Mouse (Mus musculus) cerebellum, adult 18-20 months (tissue): ENCODE measurements around the gene Dnajc4.

Experiments
- DNase-seq, 2 experiments: peaks; one replicate each; pipeline ENCODE4 v3.0.0; 2021

Gene Dnajc4

GRCm38 (mm10) chr19:6974211-6975205, 17.9 kb downstream of the Dnajc4 start, which contains the start of gene Ppp1r14b:
Gene Ppp1r14b, plus strand, starts transcription at chr19:6974968.
- peak; percentile 58 to 61 for DNase-seq

GRCm38 (mm10) chr19:6973581-6974190, 18.7 kb downstream of the Dnajc4 start:
- DNase-seq, result no peak

- DNase-seq, result no peak
These were observed 20.0 kb downstream of the Dnajc4 start for GRCm38 (mm10) chr19:6972247-6972917.

- no peak for DNase-seq
These were observed 20.7 kb downstream of the Dnajc4 start for GRCm38 (mm10) chr19:6971644-6972043.

GRCm38 (mm10) chr19:6970460-6971085, 21.8 kb downstream of the Dnajc4 start:
- no peak for DNase-seq

- peak in 1 of 2 experiments; percentile 47 for DNase-seq
These were observed 22.5 kb downstream of the Dnajc4 start for GRCm38 (mm10) chr19:6969665-6970381.

GRCm38 (mm10) chr19:6969291-6969664, 23.1 kb downstream of the Dnajc4 start:
- DNase-seq, result no peak

- no peak for DNase-seq
These were observed 23.7 kb downstream of the Dnajc4 start for GRCm38 (mm10) chr19:6968491-6969271.

GRCm38 (mm10) chr19:6956461-6956860, 35.9 kb downstream of the Dnajc4 start:
- no peak for DNase-seq

GRCm38 (mm10) chr19:6955424-6955823, 36.9 kb downstream of the Dnajc4 start:
- DNase-seq, result no peak

GRCm38 (mm10) chr19:6954046-6954445, 38.3 kb downstream of the Dnajc4 start:
- peak in 1 of 2 experiments; percentile 46 for DNase-seq

GRCm38 (mm10) chr19:6952712-6953037, 39.7 kb downstream of the Dnajc4 start:
- DNase-seq, result peak in 1 of 2 experiments; percentile 27

- peak; percentile 78 for DNase-seq
These were observed 40.2 kb downstream of the Dnajc4 start for GRCm38 (mm10) chr19:6951994-6952711.

- DNase-seq, result peak; percentile 91 to 96
These were observed 40.9 kb downstream of the Dnajc4 start for GRCm38 (mm10) chr19:6951381-6951968.

GRCm38 (mm10) chr19:6950613-6951153, 41.7 kb downstream of the Dnajc4 start:
- peak; percentile 65 to 66 for DNase-seq

GRCm38 (mm10) chr19:6949951-6950350, 42.4 kb downstream of the Dnajc4 start:
- no peak for DNase-seq

GRCm38 (mm10) chr19:6949532-6949931, 42.8 kb downstream of the Dnajc4 start:
- no peak for DNase-seq

GRCm38 (mm10) chr19:6948186-6948585, 44.2 kb downstream of the Dnajc4 start:
- peak; percentile 73 to 81 for DNase-seq

GRCm38 (mm10) chr19:6947742-6948141, 44.6 kb downstream of the Dnajc4 start:
- DNase-seq, result no peak

- no peak for DNase-seq
These were observed 48.7 kb downstream of the Dnajc4 start for GRCm38 (mm10) chr19:6943709-6944108.
